Mouse (Mus musculus): ENCODE measurements around the gene Mcm3ap. TPM values are rescaled to one million over a fixed set of nuclear protein-coding genes. Genes with fewer than 3 reads are reported as not detected.

Gene Mcm3ap
- total and polyA plus RNA-seq, 2 experiments, result 11.4 to 13.6 TPM

DNA sequence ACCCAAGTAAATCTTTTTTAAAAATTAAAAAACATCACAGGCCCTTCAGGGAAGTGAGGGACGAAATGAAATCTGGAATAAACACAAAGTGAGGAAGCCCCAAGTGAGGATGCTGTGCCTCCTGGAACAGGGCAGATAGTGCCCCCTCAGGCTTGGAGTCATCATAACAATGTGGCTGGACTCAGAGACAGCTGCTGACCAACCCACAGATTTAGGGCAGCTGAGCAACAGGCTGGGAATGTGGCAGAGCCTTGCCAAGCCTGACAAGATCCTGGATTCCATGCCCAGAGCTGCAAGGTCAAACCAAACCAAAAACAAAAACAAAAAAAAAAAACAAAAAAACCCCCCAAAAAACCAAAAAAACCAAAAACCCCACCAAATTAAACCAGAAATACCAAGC, 7.5 kb upstream of the Mcm3ap start:
- Histone ChIP-seq H3K9ac (ENCODE audit: low read depth, low read length) (no peak overlapping the region), H3K4me3 (ENCODE audit: insufficient read depth, low read depth, low read length) (no peak overlapping the region), H3K27me3 (ENCODE audit: control insufficient read depth, insufficient read depth, low read length) (no peaks in the 10 kb centered on the region), H3K27ac (replicated peaks; ENCODE audit: insufficient read depth, low read depth, low read length) (no peak overlapping the region), H3K79me2 (ENCODE audit: control insufficient read depth, insufficient read depth, low read length) (no peaks in the 10 kb centered on the region), H3K36me3 (ENCODE audit: control insufficient read depth, insufficient read depth, low read length) (peaks cover 2% of the 10 kb centered on the region; the same call in 1 of the 2 replicates), H3K4me1 (ENCODE audit: control insufficient read depth, insufficient read depth, low read length) (no peaks in the 10 kb centered on the region)
- 98% methylated on average over 1 of the region's 1 CpGs for WGBS
- TF ChIP-seq POLR2A (IDR thresholded peaks at IDR 0.05; ENCODE audit: extremely low read depth, insufficient read depth, low read length), result no peak
- no peak for TF ChIP-seq CTCF (IDR thresholded peaks at IDR 0.05; ENCODE audit: low read depth, low read length)
- no peak for DNase-seq (ENCODE audit: extremely low read depth, low read depth, low spot score)

DNA sequence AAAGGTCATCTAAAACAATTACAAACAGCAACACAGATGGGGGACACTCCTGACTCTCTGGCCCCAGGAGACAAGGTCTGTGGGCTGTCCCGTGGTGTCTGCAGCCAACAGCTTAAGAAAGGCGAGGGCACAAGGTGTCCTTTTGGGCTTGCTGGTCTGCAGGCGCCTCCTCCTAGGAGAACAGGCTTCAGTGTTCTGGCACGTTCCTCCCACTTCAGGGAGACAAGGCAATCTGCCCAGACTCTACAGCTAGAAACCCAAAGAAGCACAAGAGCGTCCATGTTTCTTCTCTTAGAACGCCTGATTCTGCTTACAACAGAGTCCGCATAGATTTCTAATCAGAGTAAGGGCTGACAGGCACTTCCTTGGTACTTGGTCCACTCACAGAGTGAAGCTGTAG, 6.4 kb upstream of the Mcm3ap start:
- 95% methylated on average over 7 of the region's 7 CpGs for whole genome bisulfite sequencing
- TF ChIP-seq POLR2A (IDR thresholded peaks at IDR 0.05; ENCODE audit: extremely low read depth, insufficient read depth, low read length) (no peak), CTCF (IDR thresholded peaks at IDR 0.05; ENCODE audit: low read depth, low read length) (no peak)
- Histone ChIP-seq H3K27ac (replicated peaks; ENCODE audit: insufficient read depth, low read depth, low read length) (no peak overlapping the region), H3K9ac (ENCODE audit: low read depth, low read length) (no peak overlapping the region), H3K79me2 (ENCODE audit: control insufficient read depth, insufficient read depth, low read length) (no peaks in the 10 kb centered on the region), H3K36me3 (ENCODE audit: control insufficient read depth, insufficient read depth, low read length) (peaks cover 2% of the 10 kb centered on the region; the same call in 1 of the 2 replicates), H3K4me1 (ENCODE audit: control insufficient read depth, insufficient read depth, low read length) (no peaks in the 10 kb centered on the region), H3K4me3 (ENCODE audit: insufficient read depth, low read depth, low read length) (no peak overlapping the region), H3K27me3 (ENCODE audit: control insufficient read depth, insufficient read depth, low read length) (no peaks in the 10 kb centered on the region)
- no peak for DNase-seq (ENCODE audit: extremely low read depth, low read depth, low spot score)

GRCm38 (mm10) chr10:76462721-76463120, 6.0 kb upstream of the Mcm3ap start:
- 89% methylated on average over 6 of the region's 6 CpGs for WGBS
- H3K4me3 ChIP-seq (ENCODE audit: insufficient read depth, low read depth, low read length), result no peak overlapping the region
- H3K36me3 ChIP-seq (ENCODE audit: control insufficient read depth, insufficient read depth, low read length), result peaks cover 2% of the 10 kb centered on the region; the same call in 1 of the 2 replicates
- DNase-seq (ENCODE audit: extremely low read depth, low read depth, low spot score), result no peak
- no peak overlapping the region for H3K27ac ChIP-seq (replicated peaks; ENCODE audit: insufficient read depth, low read depth, low read length)
- no peak overlapping the region for H3K9ac ChIP-seq (ENCODE audit: low read depth, low read length)
- no peaks in the 10 kb centered on the region for H3K4me1 ChIP-seq (ENCODE audit: control insufficient read depth, insufficient read depth, low read length)
- TF ChIP-seq POLR2A (IDR thresholded peaks at IDR 0.05; ENCODE audit: extremely low read depth, insufficient read depth, low read length) (no peak), CTCF (IDR thresholded peaks at IDR 0.05; ENCODE audit: low read depth, low read length) (no peak)
- no peaks in the 10 kb centered on the region for H3K79me2 ChIP-seq (ENCODE audit: control insufficient read depth, insufficient read depth, low read length)
- H3K27me3 ChIP-seq (ENCODE audit: control insufficient read depth, insufficient read depth, low read length), result no peaks in the 10 kb centered on the region

DNA sequence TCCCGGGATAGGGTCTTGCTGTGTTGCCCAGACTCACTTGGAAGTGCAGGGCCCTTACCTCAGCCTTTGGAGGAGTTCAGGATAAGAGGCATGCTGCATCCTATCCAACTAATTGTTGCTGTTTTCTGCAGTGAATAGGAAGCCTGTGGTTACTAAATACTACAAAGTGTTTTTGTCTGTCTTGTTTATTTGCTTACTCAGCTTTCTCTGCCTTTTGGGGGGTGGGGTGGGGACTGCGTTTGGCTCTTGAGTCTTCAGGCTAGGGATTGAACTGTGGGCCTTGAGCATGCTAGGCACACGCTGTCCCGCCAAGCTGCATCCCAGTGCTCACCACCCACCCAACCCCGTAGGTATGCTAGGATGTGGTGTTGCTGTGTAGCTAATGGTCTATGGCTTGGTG, 5.0 kb downstream of the Mcm3ap start:
- WGBS, result 93% methylated on average over 5 of the region's 5 CpGs
- DNase-seq (ENCODE audit: extremely low read depth, low read depth, low spot score), result no peak
- Histone ChIP-seq H3K36me3 (ENCODE audit: control insufficient read depth, insufficient read depth, low read length) (peaks cover 29% of the 10 kb centered on the region), H3K4me1 (ENCODE audit: control insufficient read depth, insufficient read depth, low read length) (peaks cover 2% of the 10 kb centered on the region), H3K9ac (ENCODE audit: low read depth, low read length) (no peak overlapping the region), H3K79me2 (ENCODE audit: control insufficient read depth, insufficient read depth, low read length) (peaks cover 13% of the 10 kb centered on the region), H3K27ac (replicated peaks; ENCODE audit: insufficient read depth, low read depth, low read length) (no peak overlapping the region), H3K4me3 (ENCODE audit: insufficient read depth, low read depth, low read length) (no peak overlapping the region), H3K27me3 (ENCODE audit: control insufficient read depth, insufficient read depth, low read length) (no peaks in the 10 kb centered on the region)
- TF ChIP-seq CTCF (IDR thresholded peaks at IDR 0.05; ENCODE audit: low read depth, low read length) (no peak), POLR2A (IDR thresholded peaks at IDR 0.05; ENCODE audit: extremely low read depth, insufficient read depth, low read length) (no peak)

- no peak for DNase-seq (ENCODE audit: extremely low read depth, low read depth, low spot score)
- H3K9ac ChIP-seq (ENCODE audit: low read depth, low read length), result no peak overlapping the region
- peaks cover 57% of the 10 kb centered on the region for H3K36me3 ChIP-seq (ENCODE audit: control insufficient read depth, insufficient read depth, low read length)
- H3K27ac ChIP-seq (replicated peaks; ENCODE audit: insufficient read depth, low read depth, low read length), result no peak overlapping the region
- no peaks in the 10 kb centered on the region for H3K79me2 ChIP-seq (ENCODE audit: control insufficient read depth, insufficient read depth, low read length)
- H3K27me3 ChIP-seq (ENCODE audit: control insufficient read depth, insufficient read depth, low read length), result no peaks in the 10 kb centered on the region
- WGBS, result 96% methylated on average over 13 of the region's 13 CpGs
- no peaks in the 10 kb centered on the region for H3K4me1 ChIP-seq (ENCODE audit: control insufficient read depth, insufficient read depth, low read length)
- no peak overlapping the region for H3K4me3 ChIP-seq (ENCODE audit: insufficient read depth, low read depth, low read length)
- TF ChIP-seq CTCF (IDR thresholded peaks at IDR 0.05; ENCODE audit: low read depth, low read length), result no peak
- no peak for TF ChIP-seq POLR2A (IDR thresholded peaks at IDR 0.05; ENCODE audit: extremely low read depth, insufficient read depth, low read length)
Measured at GRCm38 (mm10) chr10:76480851-76481250, 12.1 kb downstream of the Mcm3ap start.

GRCm38 (mm10) chr10:76481480-76481879, 12.8 kb downstream of the Mcm3ap start:
- H3K36me3 ChIP-seq (ENCODE audit: control insufficient read depth, insufficient read depth, low read length), result peaks cover 55% of the 10 kb centered on the region

More at GRCm38 (mm10) chr10:76481480-76481879, 12.8 kb downstream of the Mcm3ap start:
- no peak for DNase-seq (ENCODE audit: extremely low read depth, low read depth, low spot score)
- Histone ChIP-seq H3K4me3 (ENCODE audit: insufficient read depth, low read depth, low read length) (no peak overlapping the region), H3K27me3 (ENCODE audit: control insufficient read depth, insufficient read depth, low read length) (no peaks in the 10 kb centered on the region), H3K27ac (replicated peaks; ENCODE audit: insufficient read depth, low read depth, low read length) (no peak overlapping the region), H3K79me2 (ENCODE audit: control insufficient read depth, insufficient read depth, low read length) (no peaks in the 10 kb centered on the region), H3K4me1 (ENCODE audit: control insufficient read depth, insufficient read depth, low read length) (no peaks in the 10 kb centered on the region), H3K9ac (ENCODE audit: low read depth, low read length) (no peak overlapping the region)
- 94% methylated on average over 6 of the region's 6 CpGs for WGBS
- TF ChIP-seq CTCF (IDR thresholded peaks at IDR 0.05; ENCODE audit: low read depth, low read length) (no peak), POLR2A (IDR thresholded peaks at IDR 0.05; ENCODE audit: extremely low read depth, insufficient read depth, low read length) (no peak)
